Mouse (Mus musculus) kidney, adult 2 months (tissue): ENCODE data around the gene Arfgef2.

Source experiments
- CTCF ChIP-seq: fragments of 200-500 bp; conservative IDR thresholded peaks from 2 replicates; pipeline ENCODE4 v1.5.1; 2011; ENCODE audit warnings: low read depth, mild to moderate bottlenecking, control low read depth, low read length, moderate library complexity, mixed read lengths; ENCODE audit not compliant: insufficient read depth, insufficient read length
- POLR2A ChIP-seq: fragments of 200-500 bp; IDR thresholded peaks from one replicate; pipeline ENCODE4 v1.6.1; 2011; ENCODE audit warnings: low read depth, low read length, control low read depth

- TF ChIP-seq CTCF (no peak), POLR2A (no peak)
Measured at GRCm38 (mm10) chr2:166891366-166891880, 86.0 kb downstream of the Arfgef2 start.
